Mouse (Mus musculus): ENCODE data around the gene Tcp11l2. TPM values are rescaled to one million over a fixed set of nuclear protein-coding genes. Genes with fewer than 3 reads are reported as not detected.
A peak's percentile ranks its signal among the peaks of the same experiment; 100 is the strongest.

Gene Tcp11l2
- polyA plus RNA-seq, 1 experiment from 2014 or later: 23.2 TPM

DNA sequence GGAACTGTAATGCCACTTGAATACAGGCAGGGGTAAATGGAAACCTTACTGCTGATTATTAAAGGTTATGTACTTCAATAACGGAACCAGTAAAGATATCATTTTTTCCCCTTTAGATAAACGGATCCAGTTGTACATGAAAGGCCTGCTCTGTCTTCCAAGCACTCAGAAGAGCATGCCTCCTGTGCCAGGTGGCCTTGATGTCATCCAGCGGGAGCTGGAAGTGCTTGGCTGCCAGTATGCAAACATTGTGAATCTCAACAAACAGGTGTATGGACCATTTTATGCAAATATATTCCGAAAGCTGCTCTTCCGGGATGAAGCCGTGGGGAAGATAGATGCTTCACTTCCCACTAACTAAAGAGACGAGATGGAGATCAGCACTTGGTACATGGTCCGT, 36.9 kb downstream of the Tcp11l2 start:
- H3K4me2 ChIP-seq (replicated peaks): no peak overlapping the region

DNA sequence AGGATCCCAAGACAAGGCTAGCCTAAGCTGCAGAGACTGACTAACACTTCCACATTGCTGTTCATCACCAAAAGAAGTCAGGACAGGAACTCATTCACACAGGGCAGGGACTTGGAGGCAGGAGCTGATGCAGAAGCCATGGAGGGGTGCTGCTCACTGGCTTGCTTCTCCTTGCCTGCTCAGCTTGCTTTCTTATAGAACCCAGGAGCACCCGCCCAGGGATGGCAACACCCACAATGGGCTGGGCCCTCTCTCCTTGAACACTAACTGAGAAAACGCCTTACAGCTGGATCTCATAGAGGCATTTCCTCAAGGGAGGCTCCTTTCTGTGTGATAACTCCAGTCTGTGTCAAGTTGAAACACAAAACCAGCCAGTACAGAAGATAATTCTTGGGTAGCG, 38.6 kb downstream of the Tcp11l2 start:
- H3K4me2 ChIP-seq (replicated peaks): no peak overlapping the region
- H3K36me3 ChIP-seq: no peaks in the 10 kb centered on the region
- WGBS: 80% methylated on average over 3 of the region's 3 CpGs
- no peak overlapping the region for H3K9ac ChIP-seq
- H3K4me1 ChIP-seq: no peaks in the 10 kb centered on the region
- H3K27ac ChIP-seq: no peak overlapping the region
- ATAC-seq (ENCODE audit: low FRiP score, low read depth): no peak
- H3K27me3 ChIP-seq (replicated peaks): no peaks in the 10 kb centered on the region
- no peaks in the 10 kb centered on the region for H3K9me3 ChIP-seq
- H3K4me3 ChIP-seq: no peak overlapping the region

More for the DNA sequence above, 36.9 kb downstream of the Tcp11l2 start:
- Histone ChIP-seq H3K27ac (no peak overlapping the region), H3K4me3 (no peak overlapping the region), H3K9me3 (no peaks in the 10 kb centered on the region), H3K4me1 (no peaks in the 10 kb centered on the region), H3K9ac (no peak overlapping the region), H3K36me3 (no peaks in the 10 kb centered on the region), H3K27me3 (replicated peaks) (no peaks in the 10 kb centered on the region)
- ATAC-seq (ENCODE audit: low FRiP score, low read depth): no peak
- 84% methylated on average over 8 of the region's 8 CpGs for WGBS

DNA sequence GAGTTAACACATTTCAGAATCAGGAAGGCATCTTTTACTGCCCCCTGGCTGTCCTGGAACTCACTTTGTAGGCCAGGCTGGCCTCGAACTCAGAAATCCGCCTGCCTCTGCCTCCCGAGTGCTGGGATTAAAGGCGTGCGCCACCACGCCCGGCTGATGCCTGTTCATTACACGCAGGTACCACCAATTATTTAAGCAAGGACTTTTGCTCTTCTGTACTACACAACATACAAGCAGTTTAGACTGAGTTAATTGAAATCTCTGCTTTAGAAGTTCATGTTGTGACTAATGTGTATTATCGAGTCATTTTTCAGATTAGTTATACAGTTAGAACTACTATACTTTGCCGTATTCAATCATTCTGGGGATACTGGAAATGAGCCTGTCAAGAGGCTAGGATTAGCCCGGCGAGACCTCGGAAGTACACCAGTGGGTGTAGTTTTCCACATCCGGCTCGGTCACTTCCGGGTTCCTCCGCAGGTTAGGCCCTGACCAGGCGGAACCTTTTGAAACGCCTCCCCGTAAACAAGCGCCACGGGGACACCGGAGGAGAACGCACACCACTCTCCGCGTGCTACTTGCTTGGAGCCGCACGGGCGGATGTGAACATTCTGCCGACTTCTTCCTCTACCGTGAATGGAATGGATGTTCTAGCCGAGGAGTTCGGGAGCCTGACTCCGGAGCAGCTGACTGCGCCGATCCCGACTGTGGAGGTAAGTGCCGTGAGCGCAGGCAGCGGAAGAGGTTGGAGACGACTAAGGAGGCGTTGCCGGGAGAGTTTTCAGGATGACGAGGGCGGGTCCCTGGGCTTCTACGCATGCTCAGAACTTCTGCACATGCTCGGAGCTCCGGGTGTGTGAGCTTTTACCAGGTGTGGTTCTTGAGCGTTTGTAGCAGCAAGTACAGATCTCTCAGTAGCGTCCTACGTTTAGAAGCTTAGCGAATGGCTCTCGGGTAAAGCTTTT, 45.7 kb downstream of the Tcp11l2 start, which contains the start of gene Polr3b:
Gene Polr3b (plus strand): TSS at position 467 of the 965 bp plus-strand sequence.
- 8% methylated on average over 53 of the region's 53 CpGs for WGBS
- no peaks in the 10 kb centered on the region for H3K9me3 ChIP-seq
- peak within 1 kb of the TSS; percentile 58 for H3K4me3 ChIP-seq
- peaks cover 4% of the 10 kb centered on the region for H3K4me1 ChIP-seq
- ATAC-seq (ENCODE audit: low FRiP score, low read depth): peak; percentile 96
- no peaks in the 10 kb centered on the region for H3K27me3 ChIP-seq (replicated peaks)
- H3K27ac ChIP-seq: peak within 1 kb of the TSS; percentile 60
- peak within 1 kb of the TSS; percentile 54 for H3K9ac ChIP-seq
- peak within 1 kb of the TSS; percentile 67 for H3K4me2 ChIP-seq (replicated peaks)
- H3K36me3 ChIP-seq: no peaks in the 10 kb centered on the region

DNA sequence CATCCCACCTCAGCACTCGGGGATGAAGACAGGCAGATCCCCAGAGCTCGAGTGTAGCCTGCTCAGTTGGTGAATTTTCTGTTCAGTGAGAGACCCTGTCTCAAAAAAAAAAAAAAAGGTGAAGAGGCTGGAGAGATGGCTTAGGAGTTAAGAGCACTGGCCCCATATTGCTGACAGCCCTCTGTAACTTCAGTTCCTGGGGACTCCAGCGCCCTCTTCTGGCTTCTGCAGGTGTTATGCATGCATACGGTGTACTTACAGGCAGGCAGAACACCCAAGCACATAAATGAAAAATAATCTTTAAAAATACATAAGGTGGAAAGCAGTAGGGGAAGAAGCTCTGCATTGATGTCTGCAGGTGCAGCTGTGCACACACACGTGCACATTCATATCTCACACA, 54.8 kb downstream of the Tcp11l2 start:
- Histone ChIP-seq H3K27ac (no peak overlapping the region), H3K4me2 (replicated peaks) (no peak overlapping the region), H3K9me3 (no peaks in the 10 kb centered on the region), H3K9ac (no peak overlapping the region), H3K4me1 (no peaks in the 10 kb centered on the region), H3K4me3 (no peak overlapping the region), H3K36me3 (peaks cover 36% of the 10 kb centered on the region), H3K27me3 (replicated peaks) (no peaks in the 10 kb centered on the region)
- WGBS: 65% methylated on average over 5 of the region's 5 CpGs
- no peak for ATAC-seq (ENCODE audit: low FRiP score, low read depth)

DNA sequence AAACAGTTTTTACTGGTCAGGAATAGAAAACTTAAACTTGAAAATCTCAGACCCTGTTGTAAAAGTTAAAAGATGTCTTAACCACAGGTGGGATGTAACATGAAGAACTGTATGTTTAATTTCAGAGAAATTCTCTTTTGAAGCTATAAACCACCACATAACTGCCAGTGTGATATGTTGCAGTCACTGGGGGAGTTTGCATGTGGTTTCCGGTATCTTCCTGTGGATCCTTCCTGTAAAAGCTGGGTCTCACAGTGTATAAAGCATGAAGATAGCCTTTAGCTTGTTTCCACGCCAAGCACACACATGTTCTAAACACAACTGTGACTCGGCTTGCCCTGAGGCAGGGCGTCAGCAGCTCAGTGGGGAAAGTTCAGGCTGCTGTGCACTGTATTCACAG, 55.6 kb downstream of the Tcp11l2 start:
- 90% methylated on average over 4 of the region's 4 CpGs for WGBS
- no peak overlapping the region for H3K4me3 ChIP-seq
- no peaks in the 10 kb centered on the region for H3K9me3 ChIP-seq
- ATAC-seq (ENCODE audit: low FRiP score, low read depth): no peak
- H3K27ac ChIP-seq: no peak overlapping the region
- no peak overlapping the region for H3K4me2 ChIP-seq (replicated peaks)
- H3K9ac ChIP-seq: no peak overlapping the region
- peaks cover 42% of the 10 kb centered on the region for H3K36me3 ChIP-seq
- H3K27me3 ChIP-seq (replicated peaks): no peaks in the 10 kb centered on the region
- H3K4me1 ChIP-seq: no peaks in the 10 kb centered on the region

DNA sequence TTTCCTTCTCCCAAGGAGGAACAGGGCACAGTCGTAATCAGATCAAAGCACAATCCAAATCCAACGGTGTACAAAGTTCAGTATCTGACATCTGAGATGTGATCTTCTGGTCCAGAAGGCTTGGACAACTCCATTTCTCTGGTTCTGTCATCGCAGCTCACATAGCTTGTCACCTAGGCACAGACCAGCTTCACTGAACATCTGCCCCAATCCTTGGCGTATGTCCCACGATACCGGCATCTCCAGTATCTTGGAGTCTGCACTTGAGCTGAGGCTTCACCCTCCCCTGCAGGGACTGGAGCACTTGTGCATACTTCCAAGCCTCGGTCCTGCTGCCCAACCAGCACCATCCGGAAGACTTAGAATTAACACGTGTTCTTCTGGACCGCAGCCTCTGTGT, 60.2 kb downstream of the Tcp11l2 start:
- Histone ChIP-seq H3K4me3 (no peak overlapping the region), H3K27me3 (replicated peaks) (no peaks in the 10 kb centered on the region), H3K36me3 (peaks cover 58% of the 10 kb centered on the region), H3K9ac (no peak overlapping the region), H3K27ac (no peak overlapping the region), H3K4me2 (replicated peaks) (no peak overlapping the region), H3K9me3 (no peaks in the 10 kb centered on the region), H3K4me1 (no peaks in the 10 kb centered on the region)
- no peak for ATAC-seq (ENCODE audit: low FRiP score, low read depth)
- WGBS: 94% methylated on average over 10 of the region's 10 CpGs

DNA sequence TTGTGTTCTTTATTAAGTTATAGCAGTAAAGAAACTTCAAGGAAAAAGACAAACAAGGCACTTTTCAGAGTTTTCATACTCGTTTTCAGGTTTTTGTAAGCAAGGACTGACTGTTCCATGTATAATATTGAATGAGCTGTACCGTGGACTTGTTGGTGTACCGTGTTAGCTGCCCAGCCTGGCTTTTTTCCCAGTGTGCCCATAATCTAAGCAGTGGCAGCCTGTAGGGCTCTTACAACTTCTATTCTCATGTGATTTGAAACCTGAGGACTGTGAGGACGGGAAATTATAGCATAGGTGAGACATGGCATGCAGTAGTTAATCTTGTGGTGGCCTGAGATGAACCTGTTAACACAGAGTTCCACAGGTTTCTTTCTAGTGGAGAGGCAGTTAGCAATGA, 62.0 kb downstream of the Tcp11l2 start:
- no peak overlapping the region for H3K4me3 ChIP-seq
- 91% methylated on average over 4 of the region's 4 CpGs for WGBS
- no peaks in the 10 kb centered on the region for H3K9me3 ChIP-seq
- H3K36me3 ChIP-seq: peaks cover 48% of the 10 kb centered on the region
- no peaks in the 10 kb centered on the region for H3K27me3 ChIP-seq (replicated peaks)
- H3K4me1 ChIP-seq: no peaks in the 10 kb centered on the region
- no peak overlapping the region for H3K27ac ChIP-seq
- ATAC-seq (ENCODE audit: low FRiP score, low read depth): no peak
- no peak overlapping the region for H3K9ac ChIP-seq
- H3K4me2 ChIP-seq (replicated peaks): no peak overlapping the region

DNA sequence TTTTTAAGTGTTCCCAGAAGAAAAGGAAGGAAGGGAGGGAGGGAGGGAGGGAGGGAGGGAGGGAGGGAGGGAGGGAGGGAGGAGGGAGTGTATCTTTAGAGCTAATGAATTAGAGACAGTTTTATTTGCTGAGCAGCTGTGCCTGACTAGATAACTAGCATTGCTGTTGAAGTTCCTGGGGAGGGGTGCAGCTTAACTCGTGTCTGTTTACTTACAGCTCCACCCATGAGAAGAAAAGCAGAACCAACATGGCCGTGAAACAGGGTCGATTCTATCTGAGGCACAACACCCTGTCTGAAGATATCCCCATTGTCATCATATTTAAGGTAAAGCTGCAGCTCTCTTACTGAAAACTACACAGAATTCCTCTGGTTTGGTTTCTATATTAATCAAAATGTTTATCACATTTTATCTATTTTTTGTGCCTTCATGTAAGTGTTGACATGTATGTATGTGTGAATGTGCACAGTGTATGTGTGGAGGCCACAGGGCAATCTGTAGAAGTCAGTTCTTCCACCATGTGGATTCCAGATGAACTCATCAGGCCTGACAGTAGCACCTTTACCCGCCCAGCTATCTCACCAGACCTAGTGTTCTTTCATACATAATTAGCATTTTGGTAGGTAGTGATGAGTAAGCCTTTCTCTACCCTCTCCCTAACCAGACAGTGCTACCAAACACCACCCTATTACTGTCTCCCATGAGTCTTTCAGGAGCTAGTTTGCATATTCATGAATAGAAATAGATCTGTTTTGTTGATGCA, 63.3 kb downstream of the Tcp11l2 start:
- no peak overlapping the region for H3K27ac ChIP-seq
- H3K9me3 ChIP-seq: no peaks in the 10 kb centered on the region
- peaks cover 39% of the 10 kb centered on the region for H3K36me3 ChIP-seq
- H3K4me3 ChIP-seq: no peak overlapping the region
- no peaks in the 10 kb centered on the region for H3K27me3 ChIP-seq (replicated peaks)
- H3K9ac ChIP-seq: no peak overlapping the region
- H3K4me2 ChIP-seq (replicated peaks): no peak overlapping the region
- ATAC-seq (ENCODE audit: low FRiP score, low read depth): no peak
- WGBS: 74% methylated on average over 4 of the region's 4 CpGs
- H3K4me1 ChIP-seq: no peaks in the 10 kb centered on the region

DNA sequence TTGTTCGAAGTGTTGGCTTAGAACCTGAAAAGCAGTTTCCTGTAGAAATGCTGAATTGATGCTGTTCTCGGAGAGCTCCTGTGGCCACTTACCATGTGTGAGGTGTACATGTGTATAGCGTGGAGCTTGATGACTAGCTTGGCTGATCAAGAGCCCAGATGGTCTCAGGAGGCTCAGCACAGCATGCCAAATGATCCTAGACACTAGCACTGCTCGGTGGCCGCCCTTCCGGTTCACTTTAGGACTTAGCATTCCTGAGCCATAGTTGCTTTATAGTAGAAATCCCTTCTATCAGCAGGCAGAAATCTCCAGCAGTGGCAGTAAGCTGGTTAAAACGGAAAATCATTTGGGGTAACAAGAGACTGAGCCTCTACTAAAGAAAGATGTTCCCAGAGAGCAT, 64.4 kb downstream of the Tcp11l2 start:
- no peaks in the 10 kb centered on the region for H3K9me3 ChIP-seq
- H3K4me1 ChIP-seq: no peaks in the 10 kb centered on the region
- H3K36me3 ChIP-seq: peaks cover 35% of the 10 kb centered on the region
- no peak overlapping the region for H3K9ac ChIP-seq
- WGBS: 90% methylated on average over 7 of the region's 7 CpGs
- no peak for ATAC-seq (ENCODE audit: low FRiP score, low read depth)
- H3K27ac ChIP-seq: no peak overlapping the region
- H3K27me3 ChIP-seq (replicated peaks): no peaks in the 10 kb centered on the region
- no peak overlapping the region for H3K4me2 ChIP-seq (replicated peaks)
- no peak overlapping the region for H3K4me3 ChIP-seq

DNA sequence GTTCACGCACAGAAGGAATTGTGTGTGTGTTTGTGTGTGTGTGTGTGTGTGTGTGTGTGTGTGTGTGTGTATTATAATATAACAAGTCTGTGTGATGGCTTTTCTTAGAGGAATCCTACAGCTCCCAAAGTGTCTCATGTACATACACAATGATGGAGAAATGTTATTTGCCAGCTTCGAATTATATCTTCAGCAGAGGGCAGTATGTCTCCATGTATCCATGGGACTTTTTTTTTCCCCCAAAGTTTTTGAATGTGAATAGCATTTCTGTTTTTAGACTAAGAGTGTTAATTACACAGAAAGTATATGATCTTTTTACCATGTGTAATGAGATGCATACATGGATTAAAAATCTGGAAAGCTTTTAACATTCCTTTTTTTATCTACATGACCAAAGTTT, 65.2 kb downstream of the Tcp11l2 start:
- no peak for ATAC-seq (ENCODE audit: low FRiP score, low read depth)
- Histone ChIP-seq H3K4me3 (no peak overlapping the region), H3K27me3 (replicated peaks) (no peaks in the 10 kb centered on the region), H3K9me3 (no peaks in the 10 kb centered on the region), H3K4me2 (replicated peaks) (no peak overlapping the region), H3K9ac (no peak overlapping the region), H3K27ac (no peak overlapping the region), H3K36me3 (peaks cover 30% of the 10 kb centered on the region), H3K4me1 (no peaks in the 10 kb centered on the region)
- WGBS: 79% methylated on average over 2 of the region's 2 CpGs

DNA sequence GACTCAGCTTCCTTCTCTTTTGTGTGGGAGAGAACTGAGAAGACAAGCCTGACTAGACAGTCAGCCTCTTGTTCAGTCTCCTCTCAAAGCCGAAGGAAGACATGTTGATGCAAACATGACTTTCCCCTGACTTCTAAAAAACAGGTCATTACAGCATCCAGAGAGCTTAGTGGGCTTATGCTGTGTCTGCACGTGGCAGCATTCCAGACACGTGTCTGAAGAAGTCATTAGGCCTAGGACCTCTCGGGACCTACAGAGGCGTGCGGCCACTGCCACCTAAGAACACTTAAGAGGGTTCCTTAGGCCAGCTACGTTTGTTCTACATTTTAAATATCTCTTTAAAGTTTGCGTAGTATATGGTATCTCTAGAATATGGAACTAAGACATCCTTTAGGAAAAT, 69.5 kb downstream of the Tcp11l2 start:
- H3K9me3 ChIP-seq: no peaks in the 10 kb centered on the region
- no peaks in the 10 kb centered on the region for H3K27me3 ChIP-seq (replicated peaks)
- H3K27ac ChIP-seq: no peak overlapping the region
- ATAC-seq (ENCODE audit: low FRiP score, low read depth): no peak
- no peak overlapping the region for H3K9ac ChIP-seq
- 83% methylated on average over 8 of the region's 8 CpGs for WGBS
- no peak overlapping the region for H3K4me2 ChIP-seq (replicated peaks)
- no peaks in the 10 kb centered on the region for H3K4me1 ChIP-seq
- H3K4me3 ChIP-seq: no peak overlapping the region
- peaks cover 13% of the 10 kb centered on the region; the same call in 1 of the 2 replicates for H3K36me3 ChIP-seq

DNA sequence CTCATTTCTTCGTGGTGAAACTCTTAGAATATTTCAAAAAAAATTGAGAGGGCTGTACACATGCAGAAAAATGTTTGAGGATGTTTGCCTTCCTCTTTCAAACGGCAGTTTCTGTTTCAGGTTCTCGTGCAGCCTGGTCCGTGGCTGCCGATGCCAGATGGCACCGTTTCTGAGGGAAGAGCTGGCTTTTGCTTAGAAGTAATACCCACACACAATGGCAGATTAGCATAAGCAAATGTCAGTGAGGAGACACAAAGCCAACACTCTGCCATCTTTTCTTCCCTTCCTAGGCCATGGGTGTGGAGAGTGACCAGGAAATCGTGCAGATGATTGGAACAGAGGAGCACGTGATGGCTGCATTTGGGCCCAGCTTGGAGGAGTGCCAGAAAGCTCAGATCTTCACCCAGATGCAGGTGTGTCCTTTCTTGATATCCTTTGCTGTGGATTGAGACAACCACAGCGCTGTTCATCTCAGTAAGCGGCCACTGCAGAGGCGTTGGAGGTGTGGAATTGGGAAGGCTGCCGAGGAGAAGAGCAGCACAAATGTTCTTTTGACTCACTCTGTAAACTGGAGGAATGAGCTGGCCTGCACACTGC, 70.2 kb downstream of the Tcp11l2 start:
- H3K4me1 ChIP-seq: no peaks in the 10 kb centered on the region
- no peaks in the 10 kb centered on the region for H3K9me3 ChIP-seq
- H3K9ac ChIP-seq: no peak overlapping the region
- H3K27me3 ChIP-seq (replicated peaks): no peaks in the 10 kb centered on the region
- H3K4me2 ChIP-seq (replicated peaks): no peak overlapping the region
- ATAC-seq (ENCODE audit: low FRiP score, low read depth): no peak
- 80% methylated on average over 12 of the region's 12 CpGs for WGBS
- H3K4me3 ChIP-seq: no peak overlapping the region
- peaks cover 13% of the 10 kb centered on the region; the same call in 1 of the 2 replicates for H3K36me3 ChIP-seq
- no peak overlapping the region for H3K27ac ChIP-seq
